Mouse (Mus musculus) stomach, postnatal 0 days (tissue): Measurements from ENCODE around the gene Slc7a7. TPM values are rescaled to one million over a fixed set of nuclear protein-coding genes. Genes with fewer than 3 reads are reported as not detected.

ENCODE experiments used
- ATAC-seq: fragments of 200-750 bp; cut with Nextera tagmentation; 2 replicates; pipeline ENCODE4 v1.8.0; 2017; ENCODE audit not compliant: low FRiP score, low TSS enrichment
- DNase-seq: peaks from one replicate; pipeline ENCODE4 v3.0.0-alpha.2; 2016; ENCODE audit warnings: low spot score
- H3K27ac ChIP-seq: fragments of 300-500 bp; sonication (generic); replicated peaks from 2 replicates; pipeline ENCODE4 v1.5.1; 2014; ENCODE audit warnings: mild to moderate bottlenecking, control low read depth
- H3K27me3 ChIP-seq: fragments of 300-500 bp; sonication (generic); 2 replicates; pipeline ENCODE4 v1.6.1; 2014; ENCODE audit warnings: low read length; ENCODE audit not compliant: control insufficient read depth, insufficient read depth
- H3K36me3 ChIP-seq: fragments of 300-500 bp; sonication (generic); 2 replicates; pipeline ENCODE4 v1.6.1; 2014; ENCODE audit warnings: low read length, mixed read lengths; ENCODE audit not compliant: control insufficient read depth, insufficient read depth
- H3K4me1 ChIP-seq: fragments of 300-500 bp; sonication (generic); replicated peaks from 2 replicates; pipeline ENCODE4 v1.6.1; 2014; ENCODE audit warnings: antibody characterized with exemption; ENCODE audit not compliant: control insufficient read depth, insufficient read depth
- H3K4me2 ChIP-seq: fragments of 300-500 bp; sonication (generic); replicated peaks from 2 replicates; pipeline ENCODE4 v1.6.1; 2014; ENCODE audit warnings: low read depth, mild to moderate bottlenecking, control low read depth, moderate library complexity
- H3K4me3 ChIP-seq: fragments of 300-500 bp; sonication (generic); 2 replicates; pipeline ENCODE4 v1.5.1; 2014; ENCODE audit warnings: low read depth, low read length, control low read depth
- H3K9ac ChIP-seq: fragments of 300-500 bp; sonication (generic); 2 replicates; pipeline ENCODE4 v1.6.1; 2014; ENCODE audit warnings: mild to moderate bottlenecking, low read length, control low read depth, mixed read lengths
- H3K9me3 ChIP-seq: fragments of 300-500 bp; sonication (generic); 2 replicates; pipeline ENCODE4 v1.6.1; 2016; ENCODE audit warnings: low read length; ENCODE audit not compliant: control insufficient read depth
- CTCF ChIP-seq: IDR thresholded peaks from 2 replicates; pipeline ENCODE4 v1.5.1; 2016; ENCODE audit warnings: antibody characterized with exemption, low read depth, mild to moderate bottlenecking, moderate library complexity
- EP300 ChIP-seq: optimal IDR thresholded peaks from 2 replicates; pipeline ENCODE3; 2016; ENCODE audit warnings: antibody characterized with exemption
- WGBS: fragments of 180-500 bp; shearing (Covaris S2); extraction: QIAGEN DNeasy Blood & Tissue Kit; methylation state at CpG from one replicate; pipeline ENCODE4 v1.1.7; 2014; 5-methylcytosine and 5-hydroxymethylcytosine counted together
- polyA plus RNA-seq: library from polyadenylated mRNA; unstranded; fragments of >200 nt; fragmentation: Nextera tagmentation; extraction: Ambion mirVana; gene quantifications from 2 replicates; pipeline ENCODE4 v1.2.1, GENCODE M21; 2015

Slc7a7 gene
- polyA plus RNA-seq, 1 experiment from 2014 or later, result 9.5 TPM

DNA sequence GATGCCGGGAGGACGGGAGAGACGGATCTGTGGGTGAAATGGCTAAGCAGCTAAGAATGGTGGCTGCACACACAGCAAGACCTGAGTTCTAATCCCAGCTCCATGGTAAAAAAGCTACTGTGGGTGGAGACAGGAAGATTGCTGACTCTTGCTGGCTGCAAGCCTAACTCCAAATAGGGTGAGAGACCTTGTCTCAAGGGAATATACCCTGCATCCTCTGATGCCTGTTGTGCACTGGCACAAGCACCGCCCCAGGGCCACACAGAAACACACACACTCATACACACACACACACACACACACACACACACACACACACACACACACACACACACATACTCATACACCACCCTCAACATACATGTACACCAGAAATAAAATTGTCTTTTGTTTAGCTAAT lies 750 bp downstream of the Slc7a7 start:
- TF ChIP-seq EP300 (no peak), CTCF (no peak)
- peaks cover 8% of the 10 kb centered on the region for H3K4me1 ChIP-seq
- H3K36me3 ChIP-seq, result no peaks in the 10 kb centered on the region
- H3K4me2 ChIP-seq, result no peak overlapping the region
- DNase-seq, result no peak
- ATAC-seq, result no peak
- no peak overlapping the region for H3K4me3 ChIP-seq
- H3K27me3 ChIP-seq, result no peaks in the 10 kb centered on the region
- H3K9me3 ChIP-seq, result no peaks in the 10 kb centered on the region
- WGBS, result 84% methylated on average over 4 of the region's 4 CpGs
- no peak overlapping the region for H3K9ac ChIP-seq
- H3K27ac ChIP-seq, result no peak overlapping the region

DNA sequence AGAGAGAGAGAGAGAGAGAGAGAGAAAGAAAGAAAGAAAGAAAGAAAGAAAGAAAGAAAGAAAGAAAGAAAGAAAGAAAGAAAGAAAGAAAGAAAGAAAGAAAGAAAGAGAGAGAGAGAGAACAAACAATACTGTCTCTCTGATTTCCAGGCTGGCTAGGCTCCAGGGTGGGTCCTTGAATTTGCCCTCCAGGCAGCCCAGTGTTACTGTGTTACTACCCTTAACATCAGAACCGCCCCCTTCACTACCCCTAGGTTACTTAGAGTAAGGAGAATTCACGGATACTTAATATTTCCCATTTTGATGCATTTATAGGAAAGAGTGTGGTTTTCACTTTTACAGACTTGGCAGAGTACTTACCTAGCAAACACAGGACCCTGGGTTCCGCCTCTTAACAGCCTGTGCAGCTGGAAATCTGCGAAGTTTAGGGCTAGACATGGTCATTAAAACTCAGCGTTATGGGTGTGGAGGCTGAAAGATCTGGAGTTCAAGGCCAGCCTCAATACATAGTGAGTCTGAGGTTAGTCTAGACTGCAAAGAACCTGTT lies 1.3 kb downstream of the Slc7a7 start:
- no peak for TF ChIP-seq EP300
- TF ChIP-seq CTCF, result no peak
- Histone ChIP-seq H3K4me1 (peaks cover 8% of the 10 kb centered on the region), H3K9ac (no peak overlapping the region), H3K4me2 (no peak overlapping the region), H3K4me3 (no peak overlapping the region), H3K27me3 (no peaks in the 10 kb centered on the region), H3K9me3 (no peaks in the 10 kb centered on the region), H3K36me3 (no peaks in the 10 kb centered on the region), H3K27ac (no peak overlapping the region)
- no peak for ATAC-seq
- no peak for DNase-seq
- 71% methylated on average over 5 of the region's 5 CpGs for WGBS

DNA sequence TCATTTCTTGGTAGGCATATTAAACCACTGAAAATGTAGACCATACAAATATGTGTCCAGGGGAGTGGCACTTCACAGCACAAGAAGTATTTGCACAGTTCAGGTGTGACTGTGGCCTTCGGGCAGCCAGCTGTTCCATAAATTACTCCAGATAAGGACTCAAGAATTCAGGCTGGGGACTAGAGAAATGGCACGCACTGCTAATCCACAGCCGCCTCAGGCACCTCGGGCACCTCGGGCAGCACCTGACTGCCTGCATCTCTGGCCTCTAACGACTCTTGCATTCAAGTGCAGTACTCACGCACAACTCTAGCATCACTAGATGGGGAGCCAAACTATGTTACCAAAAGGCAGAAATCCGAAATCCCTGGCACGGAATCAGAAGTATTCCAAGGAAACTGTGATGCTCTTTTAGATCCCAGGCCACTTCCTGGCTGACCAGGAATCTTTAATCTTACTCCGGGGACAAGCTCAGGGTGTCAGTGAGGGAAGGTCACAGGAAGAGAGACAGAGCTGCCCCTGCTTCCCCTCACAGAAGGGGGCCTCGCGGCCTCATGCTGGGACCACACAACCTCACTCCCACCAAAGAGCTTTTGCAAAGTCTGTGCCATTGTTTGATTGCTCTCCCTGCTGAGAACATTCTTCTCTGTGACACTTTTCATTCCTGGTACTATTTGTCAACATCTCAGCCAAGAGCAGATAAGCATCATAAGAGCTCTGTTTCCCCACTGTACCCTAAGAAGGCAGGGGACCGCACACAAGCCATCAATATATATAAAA lies 2.1 kb downstream of the Slc7a7 start:
- H3K9ac ChIP-seq, result no peak overlapping the region
- ATAC-seq (peak; percentile 29), DNase-seq (peak; percentile 44)
- H3K36me3 ChIP-seq, result no peaks in the 10 kb centered on the region
- WGBS, result 36% methylated on average over 13 of the region's 13 CpGs
- no peaks in the 10 kb centered on the region for H3K9me3 ChIP-seq
- H3K4me2 ChIP-seq, result no peak overlapping the region
- peaks cover 11% of the 10 kb centered on the region for H3K4me1 ChIP-seq
- TF ChIP-seq CTCF (no peak), EP300 (no peak)
- no peak overlapping the region for H3K4me3 ChIP-seq
- H3K27me3 ChIP-seq, result no peaks in the 10 kb centered on the region
- H3K27ac ChIP-seq, result no peak overlapping the region

DNA sequence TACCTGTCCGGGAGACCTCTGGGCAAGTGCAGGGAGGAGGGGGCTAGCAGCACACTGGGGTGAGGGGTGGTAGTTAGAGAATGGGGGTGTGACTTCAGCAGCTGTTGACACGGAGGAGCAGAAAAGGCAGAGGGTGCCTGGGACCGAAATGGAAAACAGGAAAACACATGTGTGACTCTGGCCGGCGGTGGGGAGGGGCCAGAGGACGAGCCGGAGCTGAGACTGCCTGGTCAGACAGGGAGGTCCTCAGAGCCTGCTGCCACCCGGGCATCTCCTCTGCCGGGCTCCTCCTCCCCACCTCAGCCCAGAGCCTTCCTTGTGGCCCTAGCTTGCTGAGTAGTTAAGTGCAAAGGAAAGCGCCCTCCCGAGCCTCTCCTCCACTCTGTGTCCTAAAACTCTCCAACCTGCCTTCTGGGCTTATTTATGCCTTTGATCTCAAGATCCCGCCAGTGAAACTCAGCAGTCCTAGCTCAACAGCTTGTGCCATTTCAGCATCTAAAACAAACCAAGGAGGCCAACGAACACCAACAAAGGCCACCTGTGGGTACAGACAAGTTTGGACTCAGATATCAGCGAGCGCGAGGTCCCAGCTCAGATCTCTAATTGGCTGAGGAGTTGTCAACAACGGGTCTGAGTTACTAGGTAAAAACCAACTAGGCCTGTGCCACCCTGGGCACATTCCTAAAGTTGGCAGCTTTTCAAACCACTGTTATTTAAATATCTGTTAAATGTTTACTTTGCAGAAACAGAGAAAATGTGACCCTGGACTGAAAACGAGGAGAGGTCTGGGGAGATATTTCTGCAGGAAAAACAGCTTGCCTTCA lies 3.5 kb downstream of the Slc7a7 start:
- ATAC-seq, result no peak
- Histone ChIP-seq H3K27me3 (no peaks in the 10 kb centered on the region), H3K4me3 (peak overlapping the region; percentile 17), H3K4me1 (peaks cover 11% of the 10 kb centered on the region), H3K4me2 (peak overlapping the region; percentile 52), H3K9ac (peak overlapping the region; percentile 50), H3K36me3 (no peaks in the 10 kb centered on the region), H3K27ac (peak overlapping the region; percentile 82), H3K9me3 (no peaks in the 10 kb centered on the region)
- DNase-seq, result peak; percentile 46
- TF ChIP-seq EP300 (no peak), CTCF (no peak)
- 8% methylated on average over 16 of the region's 18 CpGs for WGBS

DNA sequence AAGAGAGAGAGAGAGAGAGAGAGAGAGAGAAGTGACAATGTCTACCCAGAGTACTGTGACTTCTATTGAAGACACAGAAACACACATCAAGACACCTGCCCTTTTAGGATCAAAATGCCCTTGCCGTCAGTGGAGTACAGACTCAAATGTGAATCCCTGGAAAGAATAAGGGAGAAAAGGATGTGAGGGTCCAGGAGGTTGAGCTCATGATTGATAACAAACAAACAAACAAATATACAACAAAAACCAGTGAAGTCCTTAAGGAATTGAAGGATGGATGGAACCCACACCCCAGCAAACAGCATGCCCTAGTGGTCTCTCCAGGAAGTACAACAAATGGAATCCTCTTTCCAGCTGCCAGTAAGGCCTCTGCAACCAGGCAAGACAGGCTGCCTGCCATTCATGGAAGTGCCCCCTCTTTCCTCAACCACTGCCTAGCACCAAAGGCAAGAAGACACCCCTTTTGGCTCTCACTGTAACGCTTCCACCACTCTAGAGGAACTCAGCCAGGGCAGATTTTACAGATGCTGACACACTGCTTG lies 4.9 kb downstream of the Slc7a7 start:
- no peaks in the 10 kb centered on the region for H3K27me3 ChIP-seq
- peak; percentile 57 for DNase-seq
- no peak overlapping the region for H3K4me3 ChIP-seq
- TF ChIP-seq EP300 (no peak), CTCF (peak; percentile 90)
- H3K4me2 ChIP-seq, result peak overlapping the region; percentile 52; the same call in 1 of the 2 replicates
- H3K9me3 ChIP-seq, result no peaks in the 10 kb centered on the region
- H3K9ac ChIP-seq, result no peak overlapping the region
- H3K4me1 ChIP-seq, result peaks cover 13% of the 10 kb centered on the region
- peak overlapping the region; percentile 82 for H3K27ac ChIP-seq
- 55% methylated on average over 2 of the region's 2 CpGs for whole genome bisulfite sequencing
- ATAC-seq, result no peak
- H3K36me3 ChIP-seq, result no peaks in the 10 kb centered on the region
